Mouse (Mus musculus): Measurements from ENCODE around the gene Tspan4. TPM values are rescaled to one million over a fixed set of nuclear protein-coding genes. Genes with fewer than 3 reads are reported as not detected.

Tspan4 gene
- polyA plus RNA-seq, 1 experiment from 2014 or later, result 55.7 TPM

GRCm38 (mm10) chr7:141485186-141485585 is 10.1 kb downstream of the Tspan4 start:
- WGBS, result 71% methylated on average over 2 of the region's 2 CpGs
- Histone ChIP-seq H3K9ac (replicated peaks; ENCODE audit: low read depth, low read length) (no peak overlapping the region), H3K4me1 (ENCODE audit: control insufficient read depth, insufficient read depth, low read length) (peaks cover 16% of the 10 kb centered on the region)

DNA sequence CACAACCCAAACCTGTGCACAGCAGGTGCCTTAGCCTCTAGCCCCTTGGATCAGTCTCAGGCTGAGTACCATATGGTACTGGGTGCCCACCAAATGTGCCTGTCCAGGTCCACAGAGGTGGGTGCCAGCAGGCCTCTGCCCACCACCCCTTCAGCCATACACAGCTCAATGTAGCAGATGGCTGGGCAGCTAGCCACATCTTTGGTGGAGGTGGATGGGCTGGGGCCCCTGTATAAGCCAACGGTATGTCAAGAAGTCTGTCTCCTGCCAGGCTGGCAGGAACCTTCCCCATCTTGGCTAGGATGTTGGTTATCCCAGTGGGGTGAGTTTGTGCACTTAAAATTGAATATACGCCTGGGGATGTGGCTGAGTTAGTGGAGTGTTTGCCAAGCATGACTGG is 10.6 kb downstream of the Tspan4 start:
- Histone ChIP-seq H3K9me3 (ENCODE audit: control insufficient read depth, low read length) (no peaks in the 10 kb centered on the region), H3K36me3 (ENCODE audit: control insufficient read depth, insufficient read depth, low read length) (no peaks in the 10 kb centered on the region), H3K4me2 (ENCODE audit: low read depth, low read length) (no peak overlapping the region), H3K9ac (replicated peaks; ENCODE audit: low read depth, low read length) (no peak overlapping the region), H3K4me3 (ENCODE audit: low read depth, low read length) (no peak overlapping the region), H3K4me1 (ENCODE audit: control insufficient read depth, insufficient read depth, low read length) (peaks cover 16% of the 10 kb centered on the region), H3K27me3 (ENCODE audit: control insufficient read depth, insufficient read depth, low read length) (peaks cover 4% of the 10 kb centered on the region; the same call in 1 of the 2 replicates), H3K27ac (ENCODE audit: low read depth, low read length) (no peak overlapping the region)
- ATAC-seq (ENCODE audit: low read depth), result no peak
- WGBS, result 84% methylated on average over 2 of the region's 2 CpGs

More at GRCm38 (mm10) chr7:141485186-141485585, 10.1 kb downstream of the Tspan4 start:
- no peaks in the 10 kb centered on the region for H3K9me3 ChIP-seq (ENCODE audit: control insufficient read depth, low read length)
- no peak for ATAC-seq (ENCODE audit: low read depth)
- H3K4me3 ChIP-seq (ENCODE audit: low read depth, low read length), result no peak overlapping the region
- H3K27me3 ChIP-seq (ENCODE audit: control insufficient read depth, insufficient read depth, low read length), result peaks cover 4% of the 10 kb centered on the region; the same call in 1 of the 2 replicates
- no peak overlapping the region for H3K27ac ChIP-seq (ENCODE audit: low read depth, low read length)
- no peak overlapping the region for H3K4me2 ChIP-seq (ENCODE audit: low read depth, low read length)
- no peaks in the 10 kb centered on the region for H3K36me3 ChIP-seq (ENCODE audit: control insufficient read depth, insufficient read depth, low read length)

DNA sequence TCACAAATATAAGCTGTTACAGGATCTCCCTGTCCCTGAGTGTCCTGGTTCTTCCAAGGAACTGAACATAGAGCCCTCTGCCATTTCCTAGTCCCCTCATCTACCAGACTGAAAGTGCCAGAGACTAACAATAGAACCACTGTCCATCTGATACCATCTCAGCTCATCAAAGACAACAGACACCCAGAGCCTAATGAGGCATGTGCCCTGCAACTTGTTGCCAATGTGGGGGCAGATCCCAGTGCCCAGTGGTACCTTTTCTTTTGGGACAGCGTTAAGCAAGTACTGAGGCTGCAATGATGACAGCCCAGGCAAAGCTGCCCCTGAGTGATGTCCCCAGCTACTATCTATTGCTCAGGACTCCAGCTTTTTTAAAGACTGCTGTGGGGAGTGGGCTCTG is 11.2 kb downstream of the Tspan4 start:
- Histone ChIP-seq H3K4me2 (ENCODE audit: low read depth, low read length) (no peak overlapping the region), H3K4me1 (ENCODE audit: control insufficient read depth, insufficient read depth, low read length) (peaks cover 13% of the 10 kb centered on the region), H3K4me3 (ENCODE audit: low read depth, low read length) (no peak overlapping the region), H3K9ac (replicated peaks; ENCODE audit: low read depth, low read length) (no peak overlapping the region), H3K27me3 (ENCODE audit: control insufficient read depth, insufficient read depth, low read length) (peaks cover 4% of the 10 kb centered on the region; the same call in 1 of the 2 replicates), H3K27ac (ENCODE audit: low read depth, low read length) (no peak overlapping the region), H3K36me3 (ENCODE audit: control insufficient read depth, insufficient read depth, low read length) (no peaks in the 10 kb centered on the region), H3K9me3 (ENCODE audit: control insufficient read depth, low read length) (no peaks in the 10 kb centered on the region)
- WGBS, result 95% methylated on average over 1 of the region's 1 CpGs
- ATAC-seq (ENCODE audit: low read depth), result no peak

GRCm38 (mm10) chr7:141487141-141487540 is 12.1 kb downstream of the Tspan4 start:
- no peak overlapping the region for H3K9ac ChIP-seq (replicated peaks; ENCODE audit: low read depth, low read length)
- H3K27me3 ChIP-seq (ENCODE audit: control insufficient read depth, insufficient read depth, low read length), result peaks cover 4% of the 10 kb centered on the region; the same call in 1 of the 2 replicates
- ATAC-seq (ENCODE audit: low read depth), result no peak
- WGBS, result 80% methylated on average over 7 of the region's 7 CpGs
- peaks cover 8% of the 10 kb centered on the region for H3K4me1 ChIP-seq (ENCODE audit: control insufficient read depth, insufficient read depth, low read length)
- H3K4me2 ChIP-seq (ENCODE audit: low read depth, low read length), result no peak overlapping the region
- no peak overlapping the region for H3K4me3 ChIP-seq (ENCODE audit: low read depth, low read length)
- H3K27ac ChIP-seq (ENCODE audit: low read depth, low read length), result no peak overlapping the region
- H3K36me3 ChIP-seq (ENCODE audit: control insufficient read depth, insufficient read depth, low read length), result no peaks in the 10 kb centered on the region
- H3K9me3 ChIP-seq (ENCODE audit: control insufficient read depth, low read length), result no peaks in the 10 kb centered on the region

DNA sequence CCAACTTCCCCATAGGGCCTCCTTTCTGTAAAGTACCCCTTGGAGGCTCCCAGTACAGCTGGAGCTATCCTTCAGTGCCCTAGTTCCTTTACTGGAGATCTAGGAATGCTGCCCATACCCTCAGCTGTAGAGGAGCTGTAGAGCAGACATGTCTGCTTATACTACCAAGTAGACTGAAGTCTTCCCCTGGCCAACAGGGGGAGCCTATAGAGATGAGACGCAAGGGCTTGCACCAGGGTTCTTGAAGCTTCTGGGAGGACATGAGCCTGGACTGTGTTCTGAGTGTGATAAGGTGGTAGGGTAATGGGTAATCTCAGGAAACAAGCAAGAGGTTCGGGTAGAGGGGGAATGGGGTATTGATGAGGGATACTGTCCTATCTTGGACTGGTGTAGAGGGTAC is 16.1 kb downstream of the Tspan4 start:
- Histone ChIP-seq H3K27ac (ENCODE audit: low read depth, low read length) (no peak overlapping the region), H3K4me3 (ENCODE audit: low read depth, low read length) (no peak overlapping the region), H3K9me3 (ENCODE audit: control insufficient read depth, low read length) (no peaks in the 10 kb centered on the region), H3K4me1 (ENCODE audit: control insufficient read depth, insufficient read depth, low read length) (no peaks in the 10 kb centered on the region), H3K9ac (replicated peaks; ENCODE audit: low read depth, low read length) (no peak overlapping the region), H3K4me2 (ENCODE audit: low read depth, low read length) (no peak overlapping the region), H3K27me3 (ENCODE audit: control insufficient read depth, insufficient read depth, low read length) (no peaks in the 10 kb centered on the region), H3K36me3 (ENCODE audit: control insufficient read depth, insufficient read depth, low read length) (no peaks in the 10 kb centered on the region)
- WGBS, result 85% methylated on average over 2 of the region's 2 CpGs
- no peak for ATAC-seq (ENCODE audit: low read depth)

- Histone ChIP-seq H3K9ac (replicated peaks; ENCODE audit: low read depth, low read length) (no peak overlapping the region), H3K36me3 (ENCODE audit: control insufficient read depth, insufficient read depth, low read length) (no peaks in the 10 kb centered on the region), H3K9me3 (ENCODE audit: control insufficient read depth, low read length) (no peaks in the 10 kb centered on the region), H3K4me3 (ENCODE audit: low read depth, low read length) (no peak overlapping the region), H3K27me3 (ENCODE audit: control insufficient read depth, insufficient read depth, low read length) (no peaks in the 10 kb centered on the region), H3K27ac (ENCODE audit: low read depth, low read length) (no peak overlapping the region), H3K4me1 (ENCODE audit: control insufficient read depth, insufficient read depth, low read length) (no peaks in the 10 kb centered on the region), H3K4me2 (ENCODE audit: low read depth, low read length) (no peak overlapping the region)
- no peak for ATAC-seq (ENCODE audit: low read depth)
- WGBS, result 88% methylated on average over 5 of the region's 5 CpGs
Observed at GRCm38 (mm10) chr7:141492738-141493137, 17.7 kb downstream of the Tspan4 start.

- Histone ChIP-seq H3K9me3 (ENCODE audit: control insufficient read depth, low read length) (no peaks in the 10 kb centered on the region), H3K4me2 (ENCODE audit: low read depth, low read length) (no peak overlapping the region), H3K27me3 (ENCODE audit: control insufficient read depth, insufficient read depth, low read length) (no peaks in the 10 kb centered on the region), H3K4me3 (ENCODE audit: low read depth, low read length) (no peak overlapping the region), H3K4me1 (ENCODE audit: control insufficient read depth, insufficient read depth, low read length) (no peaks in the 10 kb centered on the region), H3K27ac (ENCODE audit: low read depth, low read length) (no peak overlapping the region), H3K36me3 (ENCODE audit: control insufficient read depth, insufficient read depth, low read length) (no peaks in the 10 kb centered on the region), H3K9ac (replicated peaks; ENCODE audit: low read depth, low read length) (no peak overlapping the region)
- WGBS, result 85% methylated on average over 1 of the region's 1 CpGs
- no peak for ATAC-seq (ENCODE audit: low read depth)
Observed at GRCm38 (mm10) chr7:141493729-141494128, 18.7 kb downstream of the Tspan4 start.

DNA sequence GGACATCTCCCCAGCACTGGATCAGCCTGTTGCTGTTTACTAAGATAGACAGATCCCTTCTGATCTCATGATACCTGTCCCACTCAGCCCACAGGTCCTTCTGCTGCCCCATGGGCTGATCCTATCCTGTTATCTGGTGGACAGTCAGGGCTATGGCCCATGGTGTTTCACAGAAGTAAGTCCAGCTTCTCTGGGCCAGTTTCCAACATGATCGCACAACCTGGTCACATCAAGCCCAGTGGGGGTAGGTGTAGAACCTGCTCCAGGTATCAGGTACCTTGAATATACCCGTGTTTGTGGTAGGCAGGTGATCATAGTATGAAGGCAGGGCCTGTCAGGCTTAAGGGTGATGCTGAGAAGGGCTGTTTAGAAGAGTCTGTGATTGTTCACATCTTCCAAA is 20.3 kb downstream of the Tspan4 start:
- Histone ChIP-seq H3K9me3 (ENCODE audit: control insufficient read depth, low read length) (no peaks in the 10 kb centered on the region), H3K4me2 (ENCODE audit: low read depth, low read length) (no peak overlapping the region), H3K4me1 (ENCODE audit: control insufficient read depth, insufficient read depth, low read length) (no peaks in the 10 kb centered on the region), H3K27ac (ENCODE audit: low read depth, low read length) (no peak overlapping the region), H3K4me3 (ENCODE audit: low read depth, low read length) (no peak overlapping the region), H3K27me3 (ENCODE audit: control insufficient read depth, insufficient read depth, low read length) (no peaks in the 10 kb centered on the region), H3K36me3 (ENCODE audit: control insufficient read depth, insufficient read depth, low read length) (peaks cover 7% of the 10 kb centered on the region; the same call in 1 of the 2 replicates), H3K9ac (replicated peaks; ENCODE audit: low read depth, low read length) (no peak overlapping the region)
- no peak for ATAC-seq (ENCODE audit: low read depth)
- 95% methylated on average over 2 of the region's 2 CpGs for WGBS

DNA sequence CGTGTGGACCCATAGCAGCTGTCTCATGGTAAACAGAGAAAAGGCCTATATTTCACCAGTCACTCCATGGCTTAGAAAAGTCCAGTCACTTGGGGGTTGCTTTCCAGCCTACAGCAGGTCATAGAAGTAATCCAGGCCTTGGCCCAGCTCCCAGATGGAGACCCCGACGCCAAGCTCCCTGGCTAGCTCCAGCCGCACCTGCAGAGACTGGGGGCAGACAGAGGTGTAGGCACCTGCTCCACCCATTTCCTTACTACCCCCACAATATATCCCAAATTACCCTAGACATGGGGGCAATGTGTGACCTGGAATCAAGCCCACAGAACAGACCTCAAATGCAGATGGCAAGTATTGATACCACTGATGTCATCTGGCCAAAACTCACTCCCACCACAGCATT is 20.9 kb downstream of the Tspan4 start:
- H3K27me3 ChIP-seq (ENCODE audit: control insufficient read depth, insufficient read depth, low read length), result no peaks in the 10 kb centered on the region

More for the DNA sequence above, 20.9 kb downstream of the Tspan4 start:
- Histone ChIP-seq H3K9ac (replicated peaks; ENCODE audit: low read depth, low read length) (no peak overlapping the region), H3K4me1 (ENCODE audit: control insufficient read depth, insufficient read depth, low read length) (no peaks in the 10 kb centered on the region), H3K27ac (ENCODE audit: low read depth, low read length) (no peak overlapping the region), H3K36me3 (ENCODE audit: control insufficient read depth, insufficient read depth, low read length) (peaks cover 7% of the 10 kb centered on the region; the same call in 1 of the 2 replicates), H3K4me3 (ENCODE audit: low read depth, low read length) (no peak overlapping the region), H3K9me3 (ENCODE audit: control insufficient read depth, low read length) (no peaks in the 10 kb centered on the region), H3K4me2 (ENCODE audit: low read depth, low read length) (no peak overlapping the region)
- no peak for ATAC-seq (ENCODE audit: low read depth)
- WGBS, result 87% methylated on average over 4 of the region's 4 CpGs
